Mouse (Mus musculus): ENCODE measurements around the gene Hist2h3b.
"Not testable (repeated sequence)": the region's sequence is repeated elsewhere in the genome, so short reads cannot be mapped to it uniquely, and the experiment has no call there.

GRCm38 (mm10) chr3:96220131-96220764 lies 48.2 kb upstream of the Hist2h3b start:
- TF ChIP-seq POLR2A (IDR thresholded peaks at IDR 0.05; ENCODE audit: low read depth, low read length); CTCF (IDR thresholded peaks at IDR 0.05; ENCODE audit: extremely low read depth, insufficient read depth, insufficient read length, insufficient replicate concordance): not testable (repeated sequence)

Measured in spleen, adult 2 months (tissue).